Mouse (Mus musculus): ENCODE measurements around the gene Flcn.

DNA sequence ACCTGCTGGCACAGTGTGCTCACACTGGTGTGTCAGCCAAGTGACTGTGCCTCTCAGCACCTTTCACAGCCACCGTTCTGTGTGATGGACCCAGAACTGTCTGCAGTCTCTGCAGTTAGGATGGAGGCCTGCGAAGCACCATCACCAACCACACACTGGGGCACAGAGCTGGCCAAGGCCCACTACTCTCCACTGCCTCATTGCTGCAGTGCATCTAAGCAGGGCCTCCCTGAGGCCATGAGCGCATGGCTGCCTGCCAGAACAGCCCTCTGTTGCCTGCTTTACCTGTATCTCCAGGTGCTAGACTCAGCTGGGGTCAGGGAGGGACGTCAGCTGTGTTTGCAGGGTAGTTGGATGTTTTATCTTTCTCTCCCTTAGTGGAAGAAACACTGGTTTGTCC, 65.4 kb downstream of the Flcn start:
- TF ChIP-seq CTCF (IDR thresholded peaks at IDR 0.05; ENCODE audit: borderline replicate concordance, extremely low read depth, insufficient read depth, insufficient read length) (no peak), POLR2A (IDR thresholded peaks at IDR 0.05; ENCODE audit: borderline replicate concordance, extremely low read depth, insufficient read depth, insufficient read length, poor library complexity, severe bottlenecking) (no peak)

Measured in brain, embryonic 14.5 days (tissue).